Mouse (Mus musculus) cerebellum, adult 2 months (tissue): ENCODE results near the gene Msx2.

Experiments used
- CTCF ChIP-seq: fragments of 200-500 bp; IDR thresholded peaks from 2 replicates; pipeline ENCODE4 v1.5.1; 2011; ENCODE audit warnings: low read depth, mild to moderate bottlenecking, control low read depth, low read length, moderate library complexity, borderline replicate concordance; ENCODE audit not compliant: insufficient read depth
- POLR2A ChIP-seq: fragments of 200-500 bp; IDR thresholded peaks from 2 replicates; pipeline ENCODE4 v1.6.1; 2011; ENCODE audit warnings: low read length, control low read depth, borderline replicate concordance; ENCODE audit not compliant: insufficient read depth

- no peak for TF ChIP-seq CTCF
- no peak for TF ChIP-seq POLR2A
These were observed at the start of gene Msx2 for GRCm38 (mm10) chr13:53472614-53473124.
